Mouse (Mus musculus) C2C12 (cell line): Measurements from ENCODE around the gene Sgpp1. TPM values are rescaled to one million over a fixed set of nuclear protein-coding genes. Genes with fewer than 3 reads are reported as not detected.
A peak's percentile ranks its signal among the peaks of the same experiment; 100 is the strongest.

Experiments
- H3K27me3 ChIP-seq: one replicate; pipeline ENCODE4 v1.6.1; 2011; ENCODE audit not compliant: control insufficient read depth, insufficient read depth, insufficient read length
- H3K36me3 ChIP-seq: one replicate; pipeline ENCODE4 v1.6.1; 2011; ENCODE audit not compliant: control insufficient read depth, insufficient read depth
- H3K4me3 ChIP-seq: one replicate; pipeline ENCODE4 v1.5.1; 2011; ENCODE audit warnings: mild to moderate bottlenecking, control low read depth; ENCODE audit not compliant: poor library complexity, insufficient read depth, severe bottlenecking
- H3K79me2 ChIP-seq: one replicate; pipeline ENCODE4 v1.6.1; 2011; ENCODE audit not compliant: control insufficient read depth, insufficient read depth
- H3K79me3 ChIP-seq: one replicate; pipeline ENCODE4 v1.6.1; 2011; ENCODE audit warnings: low read depth, control low read depth
- H3ac ChIP-seq: one replicate; pipeline ENCODE3; 2011; ENCODE audit warnings: low read depth; ENCODE audit not compliant: control insufficient read depth, insufficient read length
- CEBPB ChIP-seq: IDR thresholded peaks from one replicate; pipeline ENCODE4 v1.6.1; 2011; ENCODE audit warnings: low read depth, mild to moderate bottlenecking, control low read depth, moderate library complexity
- CTCF ChIP-seq: IDR thresholded peaks from one replicate; pipeline ENCODE4 v1.5.1; 2011; ENCODE audit not compliant: control insufficient read depth, insufficient read depth, insufficient read length
- FOSL1 ChIP-seq: IDR thresholded peaks from one replicate; pipeline ENCODE4 v1.8.0; 2011; ENCODE audit warnings: mild to moderate bottlenecking, low read length; ENCODE audit not compliant: poor library complexity, insufficient read depth, severe bottlenecking
- MAX ChIP-seq: IDR thresholded peaks from one replicate; pipeline ENCODE4 v1.6.1; 2011; ENCODE audit warnings: mild to moderate bottlenecking, control low read depth
- MYOD1 ChIP-seq: IDR thresholded peaks from one replicate; pipeline ENCODE4 v1.6.1; 2011; ENCODE audit warnings: low read depth; ENCODE audit not compliant: control insufficient read depth, insufficient read length
- MYOG ChIP-seq: IDR thresholded peaks from one replicate; pipeline ENCODE4 v1.6.1; 2011; ENCODE audit not compliant: control insufficient read depth, insufficient read length; ENCODE audit errors: extremely low read depth
- USF1 ChIP-seq: IDR thresholded peaks from one replicate; pipeline ENCODE4 v1.6.1; 2011; ENCODE audit warnings: low read depth, mild to moderate bottlenecking, control low read depth, moderate library complexity
- long read RNA-seq, 2 experiments: library from polyadenylated mRNA; unstranded; transcript quantifications; one replicate each; pipeline ENCODE4 v2.0.0; 2019 to 2020
- polyA plus RNA-seq: library from polyadenylated mRNA; unstranded; fragments of >200 nt; fragmentation: generic; extraction: Trizol; gene quantifications from one replicate; pipeline ENCODE4 v1.2.1, GENCODE M21; 2012; ENCODE audit warnings: missing spikeins

Gene Sgpp1
- polyA plus RNA-seq, result 9.2 TPM
- long read RNA-seq, experiment 1, partial matches to known transcripts, result 0 of 5 reads
- long read RNA-seq, experiment 1, other reads (novel, unspliced or antisense), result 2 of 5 reads
- long read RNA-seq, experiment 2, transcript Sgpp1-201 (3 exons, 3,323 nt), result major isoform, 17 of 26 reads
- long read RNA-seq, experiment 2, partial matches to known transcripts, result 7 of 26 reads
- long read RNA-seq, experiment 2, other reads (novel, unspliced or antisense), result 2 of 26 reads

DNA sequence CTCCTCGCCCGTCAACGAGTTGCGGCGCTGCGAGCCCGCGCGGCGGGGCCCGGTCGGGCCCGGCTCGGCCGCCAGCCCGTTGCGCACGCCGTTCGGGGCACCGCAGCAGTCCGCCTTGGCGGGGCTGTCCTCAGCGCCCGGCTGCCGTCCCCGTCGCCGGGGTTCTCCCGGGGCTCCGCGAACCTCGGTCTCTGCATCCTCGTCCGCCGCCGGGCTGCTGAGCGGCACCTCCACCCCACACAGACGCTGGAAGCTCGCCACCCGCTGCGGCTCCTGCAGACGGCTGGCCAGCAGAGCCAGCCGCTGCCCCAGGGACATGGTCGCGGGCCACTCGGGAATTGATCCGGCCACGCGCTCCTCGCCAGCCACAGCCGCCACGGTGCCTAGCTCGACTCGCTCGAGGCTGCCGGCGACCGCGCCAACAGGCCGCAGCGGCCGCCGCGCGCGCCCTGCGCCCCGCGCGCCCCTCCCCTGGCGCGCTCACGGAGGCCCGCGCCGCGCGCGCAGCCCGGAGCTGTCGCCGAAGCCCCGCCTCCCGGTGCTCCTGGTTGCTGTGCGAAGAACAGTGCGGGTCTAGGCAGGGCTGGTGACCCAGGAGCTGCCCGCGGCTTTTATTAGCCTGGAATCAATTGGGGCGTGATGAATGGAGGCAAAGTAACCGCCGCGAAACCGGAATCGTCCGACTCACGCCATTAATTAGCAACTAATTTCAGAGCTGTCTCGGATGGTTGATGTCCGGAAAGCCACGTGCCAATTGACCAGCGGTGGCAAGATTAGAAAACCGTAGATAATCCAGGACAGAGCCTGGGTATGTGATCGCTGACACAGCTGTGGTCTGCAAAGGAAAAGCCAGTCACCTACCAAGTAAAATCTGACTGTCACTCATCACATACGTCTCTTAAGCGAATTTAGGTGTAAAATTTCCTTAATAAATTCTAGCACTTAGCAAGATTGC is at the start of gene Sgpp1:
Gene Sgpp1, minus strand, starts transcription at position 484 of the 955 bp plus-strand sequence.
- H3K4me3 ChIP-seq, result peak within 1 kb of the TSS; percentile 75

GRCm38 (mm10) chr12:75784271-75784751 is 48.8 kb upstream of the Sgpp1 start:
- no peak overlapping the region for H3K4me3 ChIP-seq
- H3K27me3 ChIP-seq, result peaks cover 4% of the 10 kb centered on the region
- TF ChIP-seq MYOD1, result no peak
- TF ChIP-seq CTCF, result no peak
- no peak for TF ChIP-seq USF1
- H3K36me3 ChIP-seq, result no peaks in the 10 kb centered on the region
- H3K79me3 ChIP-seq, result no peaks in the 10 kb centered on the region
- H3ac ChIP-seq, result no peak overlapping the region
- no peaks in the 10 kb centered on the region for H3K79me2 ChIP-seq

More for the DNA sequence above, at the start of gene Sgpp1:
- no peaks in the 10 kb centered on the region for H3K27me3 ChIP-seq
- H3ac ChIP-seq, result peak within 1 kb of the TSS; percentile 74
- peaks cover 42% of the 10 kb centered on the region for H3K79me3 ChIP-seq
- H3K36me3 ChIP-seq, result no peaks in the 10 kb centered on the region
- TF ChIP-seq USF1 (peak; percentile 36), MAX (no peak)
- peaks cover 47% of the 10 kb centered on the region for H3K79me2 ChIP-seq

GRCm38 (mm10) chr12:75781995-75782394 is 46.5 kb upstream of the Sgpp1 start:
- TF ChIP-seq CEBPB (no peak), FOSL1 (no peak), MAX (no peak), MYOG (no peak), MYOD1 (no peak), CTCF (no peak), USF1 (no peak)
- Histone ChIP-seq H3K79me2 (no peaks in the 10 kb centered on the region), H3K79me3 (no peaks in the 10 kb centered on the region), H3K27me3 (peaks cover 4% of the 10 kb centered on the region), H3K4me3 (no peak overlapping the region), H3ac (no peak overlapping the region), H3K36me3 (no peaks in the 10 kb centered on the region)

GRCm38 (mm10) chr12:75781445-75781844 is 45.9 kb upstream of the Sgpp1 start:
- Histone ChIP-seq H3K4me3 (no peak overlapping the region), H3ac (no peak overlapping the region), H3K27me3 (peaks cover 4% of the 10 kb centered on the region), H3K36me3 (no peaks in the 10 kb centered on the region), H3K79me2 (no peaks in the 10 kb centered on the region), H3K79me3 (no peaks in the 10 kb centered on the region)
- no peak for TF ChIP-seq FOSL1
- no peak for TF ChIP-seq USF1
- TF ChIP-seq MYOD1, result no peak
- no peak for TF ChIP-seq CEBPB
- no peak for TF ChIP-seq CTCF
- TF ChIP-seq MYOG, result no peak
- TF ChIP-seq MAX, result no peak

DNA sequence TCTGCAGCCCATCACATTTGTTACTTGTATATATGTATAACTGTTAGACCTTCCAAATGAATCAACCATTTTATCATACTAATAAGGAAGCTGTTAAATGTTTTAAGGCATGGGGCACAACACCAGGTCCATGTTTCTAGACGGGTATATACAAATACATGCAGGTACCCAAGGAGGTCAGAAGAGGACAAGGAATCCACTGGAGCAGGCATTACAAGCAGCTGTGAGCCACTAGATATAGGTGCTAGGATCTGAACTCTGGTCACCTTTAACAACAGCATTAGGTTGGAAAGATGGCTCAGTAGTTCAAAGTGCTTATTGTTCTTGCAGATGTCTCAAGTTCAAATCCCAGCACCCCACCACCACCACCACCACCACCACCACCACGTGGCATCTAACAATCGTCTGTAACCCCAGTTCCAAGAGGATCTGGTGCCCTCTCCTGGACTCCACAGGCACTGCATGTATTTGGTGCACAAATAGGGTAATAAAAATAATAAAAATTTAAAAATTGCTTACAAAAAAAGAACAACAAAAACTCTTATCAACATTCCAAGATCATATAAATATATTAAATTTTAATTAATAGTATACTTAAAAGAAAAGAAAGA is 37.0 kb upstream of the Sgpp1 start:
- no peaks in the 10 kb centered on the region for H3K36me3 ChIP-seq
- H3ac ChIP-seq, result no peak overlapping the region
- no peak overlapping the region for H3K4me3 ChIP-seq
- no peaks in the 10 kb centered on the region for H3K79me3 ChIP-seq
- no peak for TF ChIP-seq CTCF
- TF ChIP-seq USF1, result peak; percentile 30
- TF ChIP-seq MYOG, result no peak
- no peak for TF ChIP-seq FOSL1
- TF ChIP-seq MYOD1, result no peak
- TF ChIP-seq CEBPB, result no peak
- peak; percentile 37 for TF ChIP-seq MAX
- H3K79me2 ChIP-seq, result no peaks in the 10 kb centered on the region
- H3K27me3 ChIP-seq, result no peaks in the 10 kb centered on the region
